Mouse (Mus musculus) heart, adult 2 months (tissue): Measurements from ENCODE around the gene Ado.

Experiments used
- CTCF ChIP-seq: fragments of 200-600 bp; IDR thresholded peaks from 2 replicates; pipeline ENCODE4 v1.8.1; 2022; ENCODE audit warnings: antibody characterized with exemption, mild to moderate bottlenecking, moderate library complexity
- EP300 ChIP-seq: fragments of 200-500 bp; IDR thresholded peaks from 2 replicates; pipeline ENCODE4 v1.6.1; 2011; ENCODE audit warnings: low read depth, low read length, control low read depth; ENCODE audit not compliant: insufficient read depth
- POLR2A ChIP-seq: fragments of 200-500 bp; IDR thresholded peaks from 2 replicates; pipeline ENCODE4 v1.6.1; 2011; ENCODE audit warnings: mild to moderate bottlenecking, low read depth, low read length, control low read depth; ENCODE audit not compliant: insufficient read depth

DNA sequence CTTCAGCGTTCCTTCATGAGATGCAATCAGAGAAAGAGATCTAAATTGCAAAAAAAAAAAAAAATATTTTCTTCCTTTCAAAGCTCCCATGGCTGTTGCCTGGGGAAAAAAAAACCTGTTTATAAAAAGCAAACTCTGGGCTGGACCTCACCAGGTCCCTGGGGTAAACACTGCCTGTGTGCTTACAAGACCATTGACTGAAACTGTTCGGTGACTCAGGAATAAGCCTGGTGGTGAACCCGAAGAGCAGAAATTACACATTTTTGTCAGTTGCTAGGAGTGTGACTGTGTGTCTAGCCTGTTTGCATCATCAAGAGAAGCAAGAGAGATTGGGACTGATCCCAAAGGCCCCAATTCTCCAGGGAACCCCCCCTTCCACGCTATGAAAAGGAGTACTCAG lies 19.0 kb downstream of the Ado start:
- TF ChIP-seq POLR2A (no peak), CTCF (no peak), EP300 (no peak)
